Mouse (Mus musculus): ENCODE measurements around the gene Ugt1a7c.

- no peak for TF ChIP-seq GABPA (IDR thresholded peaks at IDR 0.05; ENCODE audit: insufficient replicate concordance, low read depth, low read length)
- TF ChIP-seq POLR2A (IDR thresholded peaks at IDR 0.05; ENCODE audit: low read depth, low read length), result no peak
- no peak for TF ChIP-seq EP300 (IDR thresholded peaks at IDR 0.05; ENCODE audit: low read length)
- TF ChIP-seq JUN (IDR thresholded peaks at IDR 0.05; ENCODE audit: insufficient read depth, low read depth, low read length), result no peak
- TF ChIP-seq POLR2AphosphoS2 (IDR thresholded peaks at IDR 0.05; ENCODE audit: low read depth, low read length), result no peak
- TF ChIP-seq CTCF (conservative IDR thresholded peaks at IDR 0.05 in 1 of 2, IDR thresholded peaks at IDR 0.05 in 1 of 2; ENCODE audit: low read depth in 2 of 2, low read length in 2 of 2), result no peak
These were observed 123.7 kb downstream of the Ugt1a7c start for GRCm38 (mm10) chr1:88218591-88218990.

Measured in CH12.LX (cell line).